Mouse (Mus musculus) olfactory bulb, adult 2 months (tissue): Measurements from ENCODE around the gene Cdkl1.

ENCODE experiments used
- CTCF ChIP-seq: fragments of 200-500 bp; IDR thresholded peaks from 2 replicates; pipeline ENCODE4 v1.5.1; 2012; ENCODE audit warnings: low read depth, mild to moderate bottlenecking, low read length, moderate library complexity; ENCODE audit not compliant: insufficient read depth
- POLR2A ChIP-seq: fragments of 200-500 bp; IDR thresholded peaks from 2 replicates; pipeline ENCODE4 v1.6.1; 2012; ENCODE audit warnings: mild to moderate bottlenecking, low read depth, low read length, moderate library complexity; ENCODE audit not compliant: insufficient read depth

- no peak for TF ChIP-seq POLR2A
- no peak for TF ChIP-seq CTCF
These were observed 29.5 kb downstream of the Cdkl1 start for GRCm38 (mm10) chr12:69761603-69762002.
